Mouse (Mus musculus) megakaryocyte, embryonic 14.5 days (primary cell): ENCODE data around the gene Smtnl2. TPM values are rescaled to one million over a fixed set of nuclear protein-coding genes. Genes with fewer than 3 reads are reported as not detected.

ENCODE experiments used
- H3K27me3 ChIP-seq: replicated peaks from 2 replicates; pipeline ENCODE3; 2012; ENCODE audit warnings: inconsistent platforms
- H3K36me3 ChIP-seq: replicated peaks from 2 replicates; pipeline ENCODE3; 2012; ENCODE audit warnings: low read length, inconsistent platforms, mixed read lengths
- H3K4me1 ChIP-seq: 2 replicates; pipeline ENCODE4 v1.6.1; 2012; ENCODE audit warnings: inconsistent platforms
- H3K4me3 ChIP-seq: replicated peaks from 2 replicates; pipeline ENCODE3; 2012; ENCODE audit warnings: moderate library complexity, mild to moderate bottlenecking, inconsistent platforms
- H3K9me3 ChIP-seq: 2 replicates; pipeline ENCODE4 v1.6.1; 2012; ENCODE audit warnings: inconsistent platforms
- FLI1 ChIP-seq: IDR thresholded peaks from 2 replicates; pipeline ENCODE4 v1.6.1; 2012; ENCODE audit warnings: low read length, inconsistent platforms, mixed read lengths
- GATA1 ChIP-seq: IDR thresholded peaks from 3 replicates; pipeline ENCODE4 v1.6.1; 2012; ENCODE audit warnings: mixed read lengths, low read length, inconsistent platforms, borderline replicate concordance
- polyA plus RNA-seq: library from polyadenylated mRNA; stranded (reverse); fragments of >175 nt; gene quantifications from 2 replicates; pipeline ENCODE4 v1.2.3, GENCODE M21; 2012; ENCODE audit warnings: low replicate concordance; ENCODE audit not compliant: insufficient read depth

The Smtnl2 gene
- polyA plus RNA-seq, 1 experiment: 0.75 TPM

DNA sequence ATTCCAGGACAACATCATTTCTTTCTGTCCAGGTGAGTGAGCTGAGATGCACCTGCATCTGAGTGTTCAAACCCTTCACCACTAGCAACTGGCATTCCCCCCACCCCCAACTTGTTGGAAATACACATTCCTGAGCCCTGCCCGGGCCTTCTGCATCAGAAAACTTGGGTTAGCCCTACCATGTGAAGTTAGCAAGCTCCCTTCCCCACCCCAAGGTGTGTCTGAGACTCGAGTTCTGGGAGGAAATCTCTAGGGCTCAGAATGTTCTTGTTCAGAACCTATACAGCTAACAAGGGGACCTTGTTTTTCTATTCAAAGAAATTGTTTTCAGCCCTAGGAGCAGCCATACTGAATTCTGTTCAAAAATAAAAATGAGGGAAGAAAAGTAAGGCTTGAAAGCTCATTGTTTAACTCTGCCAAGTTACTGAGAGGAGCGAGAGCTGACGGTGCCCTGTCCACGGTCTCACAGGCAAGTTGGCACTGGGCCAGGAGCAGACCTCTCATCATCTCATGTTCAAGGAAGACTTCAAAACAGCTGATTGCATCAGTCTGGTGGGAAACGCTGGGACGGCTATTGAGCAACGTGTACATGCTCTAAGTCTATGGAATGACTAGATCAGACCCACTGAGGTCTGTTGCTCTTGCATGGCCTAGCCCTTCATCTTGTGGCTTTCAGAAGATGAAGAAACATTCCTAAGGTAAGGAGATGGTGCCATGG is 47.8 kb downstream of the Smtnl2 start:
- Histone ChIP-seq H3K4me1 (peaks cover 9% of the 10 kb centered on the region), H3K9me3 (no peaks in the 10 kb centered on the region), H3K36me3 (no peaks in the 10 kb centered on the region), H3K27me3 (peaks cover 58% of the 10 kb centered on the region), H3K4me3 (no peak overlapping the region)
- TF ChIP-seq GATA1: no peak
- no peak for TF ChIP-seq FLI1

DNA sequence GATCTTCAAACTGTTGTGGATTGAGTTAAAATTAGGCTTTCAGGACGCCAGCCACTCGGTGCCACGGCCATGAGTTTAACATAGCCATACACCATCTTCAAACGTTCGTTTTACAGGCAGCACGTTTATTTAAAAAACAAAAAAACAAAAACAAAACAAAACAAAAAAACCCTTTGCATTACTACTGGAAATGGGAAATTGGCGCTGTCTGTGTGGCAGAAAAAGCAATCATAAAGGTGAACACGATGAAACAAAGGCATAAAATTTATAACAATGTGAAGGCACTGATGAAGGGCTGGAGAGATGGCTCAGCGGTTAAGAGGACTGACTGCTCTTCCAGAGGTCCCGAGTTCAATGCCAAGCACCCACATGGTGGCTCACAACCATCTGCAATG is 49.2 kb downstream of the Smtnl2 start, which contains the start of gene Tekt1:
Gene Tekt1, minus strand, starts transcription at position 96 of the 395 bp plus-strand sequence.
- Histone ChIP-seq H3K9me3 (no peaks in the 10 kb centered on the region), H3K27me3 (peaks cover 55% of the 10 kb centered on the region), H3K4me3 (peak within 1 kb of the TSS; percentile 86), H3K36me3 (no peaks in the 10 kb centered on the region), H3K4me1 (peaks cover 9% of the 10 kb centered on the region)
- TF ChIP-seq GATA1 (no peak), FLI1 (no peak)

DNA sequence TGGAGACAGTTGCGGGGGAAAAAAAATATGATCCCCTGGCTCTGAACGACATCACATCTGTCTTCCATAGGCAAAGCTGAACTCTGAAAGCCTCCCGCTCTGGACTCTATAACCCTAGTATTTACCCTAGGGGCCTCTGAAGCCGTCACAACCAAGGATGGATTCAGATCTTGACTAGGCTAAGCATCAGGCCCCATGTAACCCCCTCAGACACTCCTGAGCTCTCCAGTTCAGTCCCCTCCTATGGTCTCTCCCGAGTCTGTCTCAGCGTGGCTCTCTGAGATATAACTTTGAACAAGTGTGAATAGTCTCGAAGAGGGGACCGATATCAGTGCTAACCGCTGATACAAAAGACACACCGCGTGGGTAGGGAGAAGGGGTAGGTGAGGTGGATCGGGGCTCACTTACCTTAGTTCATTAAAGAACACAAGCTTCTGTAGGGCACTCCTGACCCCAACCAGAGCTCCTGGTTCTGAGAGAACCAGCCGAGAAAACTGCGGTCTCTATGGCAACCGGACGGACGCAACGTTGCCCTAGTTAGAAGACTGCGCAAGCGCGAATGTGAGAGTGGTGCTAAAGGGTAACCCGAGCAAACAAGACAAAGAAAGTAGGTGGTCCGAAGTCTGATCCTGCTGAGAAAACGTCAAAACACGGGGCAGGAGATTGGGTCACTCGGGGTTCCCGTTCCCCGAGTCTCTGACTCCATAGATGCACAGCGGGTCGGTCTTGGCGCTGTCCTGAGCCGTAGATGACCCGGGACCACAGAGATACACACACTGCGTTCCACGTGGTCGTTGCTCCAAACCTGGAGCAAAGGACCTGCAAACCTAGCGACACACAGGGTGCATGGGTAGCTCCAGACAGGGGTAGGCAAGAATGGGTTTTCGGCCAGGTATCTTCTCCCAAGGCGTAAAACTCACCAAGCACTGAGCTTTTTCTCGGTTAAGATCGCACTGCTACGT is 49.8 kb downstream of the Smtnl2 start:
- Histone ChIP-seq H3K27me3 (peaks cover 53% of the 10 kb centered on the region), H3K4me3 (peak overlapping the region; percentile 86), H3K4me1 (peaks cover 9% of the 10 kb centered on the region), H3K9me3 (no peaks in the 10 kb centered on the region), H3K36me3 (no peaks in the 10 kb centered on the region)
- TF ChIP-seq GATA1 (no peak), FLI1 (no peak)

DNA sequence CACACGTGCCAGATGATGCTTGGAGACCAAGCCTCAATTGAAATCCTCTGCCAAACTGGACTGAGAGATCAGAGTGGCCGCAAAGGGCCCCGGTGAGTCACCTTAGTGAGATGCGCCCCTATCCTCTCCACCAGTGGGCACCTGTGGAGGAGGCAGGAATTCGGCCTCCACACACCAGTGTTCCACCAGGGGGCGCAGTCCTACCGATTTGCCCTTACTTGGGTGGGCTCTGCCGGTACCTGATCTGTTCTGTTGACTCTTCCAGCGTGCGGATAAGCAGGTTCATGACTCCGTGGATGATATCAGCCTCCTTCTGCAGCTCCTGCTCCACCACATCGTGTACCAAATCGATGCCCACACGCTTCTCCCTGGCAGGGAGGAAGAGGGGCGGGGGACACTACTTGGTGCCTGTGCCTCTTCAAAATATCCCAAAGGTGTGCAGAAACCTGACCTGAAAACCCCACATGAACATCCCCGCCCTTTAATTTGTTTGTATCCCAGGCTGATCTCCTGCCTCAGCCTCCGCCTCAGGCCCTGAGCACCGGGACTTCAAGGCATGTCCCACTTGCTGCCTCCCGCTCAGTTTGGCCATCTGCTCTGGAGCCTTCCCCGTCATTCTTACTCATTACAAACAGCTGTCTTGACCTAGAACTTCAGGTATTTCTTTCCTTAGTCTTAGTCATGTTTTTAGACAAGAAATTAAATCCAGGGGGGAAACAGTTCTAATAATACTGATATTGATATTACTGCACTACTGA is 56.4 kb downstream of the Smtnl2 start:
- H3K4me3 ChIP-seq: peak overlapping the region; percentile 79
- no peaks in the 10 kb centered on the region for H3K36me3 ChIP-seq
- H3K4me1 ChIP-seq: peaks cover 6% of the 10 kb centered on the region
- no peaks in the 10 kb centered on the region for H3K9me3 ChIP-seq
- peaks cover 46% of the 10 kb centered on the region for H3K27me3 ChIP-seq
- TF ChIP-seq GATA1 (no peak), FLI1 (no peak)

DNA sequence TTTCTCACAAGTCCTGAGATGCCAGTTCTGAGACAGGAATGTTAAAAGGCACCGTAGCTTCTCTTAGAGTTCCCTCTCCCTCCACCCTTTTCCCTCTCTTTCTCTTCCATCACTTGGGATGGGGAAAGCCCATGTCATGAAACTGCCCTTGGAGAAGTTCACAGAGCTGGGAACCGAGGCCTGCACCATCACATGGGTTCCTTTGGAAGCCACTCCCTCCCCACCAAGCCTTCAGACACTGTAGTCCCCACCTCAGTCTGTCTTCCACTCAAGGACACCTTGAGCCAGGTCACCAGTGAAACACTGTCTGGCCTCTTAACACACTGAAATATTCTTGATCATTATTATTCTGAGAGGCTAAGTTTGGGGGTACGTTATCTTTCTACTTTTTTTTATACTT is 58.3 kb downstream of the Smtnl2 start:
- H3K27me3 ChIP-seq: peaks cover 41% of the 10 kb centered on the region
- no peak for TF ChIP-seq FLI1
- no peak for TF ChIP-seq GATA1
- H3K4me3 ChIP-seq: no peak overlapping the region
- peaks cover 6% of the 10 kb centered on the region for H3K4me1 ChIP-seq
- H3K36me3 ChIP-seq: no peaks in the 10 kb centered on the region
- no peaks in the 10 kb centered on the region for H3K9me3 ChIP-seq

DNA sequence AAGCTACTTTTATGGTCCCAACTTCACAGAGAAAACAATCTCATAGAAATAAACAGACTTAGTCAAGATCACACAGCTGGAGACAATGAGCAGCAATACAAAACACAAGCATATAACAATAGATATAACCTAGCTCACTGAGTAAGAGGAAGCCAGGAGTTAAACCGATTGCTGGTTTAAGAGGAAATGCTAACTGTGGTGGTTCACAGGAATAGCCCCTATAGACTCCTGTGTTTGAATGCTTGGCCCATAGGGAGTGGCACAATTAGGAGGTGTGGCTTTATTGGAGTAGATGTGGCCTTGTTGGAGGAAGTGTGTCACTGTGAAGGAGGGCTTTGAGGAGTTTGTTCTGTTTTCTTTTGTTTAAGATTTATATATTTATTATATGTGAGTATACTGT is 59.2 kb downstream of the Smtnl2 start:
- Histone ChIP-seq H3K36me3 (no peaks in the 10 kb centered on the region), H3K9me3 (no peaks in the 10 kb centered on the region), H3K27me3 (peaks cover 36% of the 10 kb centered on the region), H3K4me3 (no peak overlapping the region), H3K4me1 (peaks cover 6% of the 10 kb centered on the region)
- TF ChIP-seq GATA1 (no peak), FLI1 (no peak)

DNA sequence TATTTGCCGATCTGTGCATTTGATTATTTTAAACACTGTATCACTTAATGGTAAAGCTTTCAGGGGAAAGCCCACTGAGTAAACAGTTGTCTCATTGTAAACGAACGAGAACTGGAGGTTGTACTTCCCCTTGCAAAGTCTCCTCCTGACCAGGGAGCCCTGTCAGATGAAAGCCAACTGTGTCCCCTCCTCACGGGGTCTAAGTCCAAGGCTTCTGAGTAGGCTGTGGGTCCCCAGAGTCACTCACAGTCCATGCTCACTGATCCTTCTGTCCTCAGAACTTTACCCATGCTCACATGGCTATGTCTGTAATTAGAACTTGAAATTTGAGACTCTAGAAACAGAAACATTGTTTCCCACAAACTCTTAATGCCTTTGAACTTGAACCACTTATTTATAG is 61.9 kb downstream of the Smtnl2 start:
- H3K9me3 ChIP-seq: no peaks in the 10 kb centered on the region
- H3K36me3 ChIP-seq: no peaks in the 10 kb centered on the region
- H3K4me1 ChIP-seq: no peaks in the 10 kb centered on the region
- TF ChIP-seq GATA1: no peak
- no peak overlapping the region for H3K4me3 ChIP-seq
- peaks cover 25% of the 10 kb centered on the region for H3K27me3 ChIP-seq

DNA sequence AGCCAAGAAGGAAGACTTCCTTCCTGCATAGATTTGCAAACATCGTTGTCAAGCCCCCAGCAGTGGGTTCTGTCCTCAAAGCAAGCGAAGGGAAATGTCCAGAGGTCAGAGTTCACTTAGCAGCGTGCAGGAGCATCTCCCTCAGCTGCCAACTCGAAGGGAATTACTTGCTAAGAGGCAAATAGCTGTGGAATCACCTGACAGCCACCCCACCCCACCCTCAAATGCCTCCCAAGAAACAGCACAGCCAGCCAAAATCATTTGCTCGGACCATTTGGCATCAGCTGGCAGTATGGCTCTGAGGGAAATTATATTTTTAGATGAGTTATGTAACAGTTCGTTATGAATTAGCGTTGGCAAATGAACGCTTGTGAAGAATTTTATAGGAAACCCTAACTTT is 62.5 kb downstream of the Smtnl2 start:
- H3K27me3 ChIP-seq: peaks cover 24% of the 10 kb centered on the region
- no peak for TF ChIP-seq GATA1
- TF ChIP-seq FLI1: no peak
- no peaks in the 10 kb centered on the region for H3K36me3 ChIP-seq
- no peaks in the 10 kb centered on the region for H3K9me3 ChIP-seq
- no peak overlapping the region for H3K4me3 ChIP-seq
- no peaks in the 10 kb centered on the region for H3K4me1 ChIP-seq

DNA sequence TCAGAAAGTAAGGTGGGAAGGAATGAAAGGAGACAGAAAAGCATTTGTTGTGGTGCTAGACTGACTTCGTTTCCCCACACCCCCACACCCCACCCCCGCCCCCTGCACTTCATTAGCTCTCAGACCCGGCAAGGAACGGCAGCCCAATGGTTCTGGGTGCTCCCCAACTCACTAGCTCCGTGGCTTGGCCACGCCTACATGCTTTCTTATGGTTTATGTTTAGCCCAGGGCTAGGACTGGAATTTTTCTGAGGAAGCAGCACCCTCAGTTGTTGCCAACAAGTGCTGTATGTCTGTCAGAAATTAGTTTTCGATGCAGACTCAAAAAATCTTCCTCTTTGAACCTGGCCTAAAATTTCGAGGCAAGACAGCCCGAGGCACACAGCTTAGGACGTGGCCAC is 63.0 kb downstream of the Smtnl2 start:
- H3K4me3 ChIP-seq: no peak overlapping the region
- peaks cover 24% of the 10 kb centered on the region for H3K27me3 ChIP-seq
- no peaks in the 10 kb centered on the region for H3K36me3 ChIP-seq
- no peak for TF ChIP-seq GATA1
- TF ChIP-seq FLI1: no peak
- no peaks in the 10 kb centered on the region for H3K4me1 ChIP-seq
- no peaks in the 10 kb centered on the region for H3K9me3 ChIP-seq

DNA sequence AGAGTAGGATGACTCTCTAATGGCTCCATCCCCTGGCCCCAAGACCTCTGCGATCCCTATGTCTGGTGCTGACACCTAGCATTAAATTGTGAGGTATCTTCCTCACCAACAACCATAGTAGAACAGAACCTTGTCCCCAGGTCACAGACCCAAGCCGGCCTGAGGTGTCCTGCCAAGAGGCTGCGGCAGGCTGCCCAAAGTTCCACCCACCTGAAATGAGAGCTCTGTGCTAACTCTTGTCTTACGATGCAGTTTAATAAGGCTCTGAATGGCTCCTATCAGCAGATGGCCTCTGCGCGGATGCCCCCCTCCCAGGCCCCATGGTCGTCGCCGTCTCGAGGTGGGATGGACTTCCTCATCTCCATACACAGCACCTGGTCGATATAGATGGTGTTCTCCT is 67.0 kb downstream of the Smtnl2 start:
- peaks cover 5% of the 10 kb centered on the region for H3K4me1 ChIP-seq
- peaks cover 17% of the 10 kb centered on the region for H3K27me3 ChIP-seq
- no peaks in the 10 kb centered on the region for H3K9me3 ChIP-seq
- no peak for TF ChIP-seq FLI1
- no peak for TF ChIP-seq GATA1
- no peak overlapping the region for H3K4me3 ChIP-seq
- H3K36me3 ChIP-seq: no peaks in the 10 kb centered on the region
